Mouse (Mus musculus) MEL (cell line): ENCODE data around the gene Snx29. TPM values are rescaled to one million over a fixed set of nuclear protein-coding genes. Genes with fewer than 3 reads are reported as not detected.

ENCODE experiments used
- DNase-seq: peaks from one replicate; pipeline ENCODE4 v3.0.0; 2011; ENCODE audit warnings: low read depth, low spot score
- H3K27ac ChIP-seq: 2 replicates; pipeline ENCODE4 v1.5.1; 2012; ENCODE audit warnings: low read depth, mild to moderate bottlenecking, control low read depth, low read length, moderate library complexity; ENCODE audit not compliant: control insufficient read depth
- H3K27me3 ChIP-seq, 2 experiments: fragments of 150-350 bp in 1 of 2; sonication (generic) in 1 of 2; 2 replicates each; pipeline ENCODE4 v1.6.1; 2012; ENCODE audit warnings: low read length in 2 of 2, mild to moderate bottlenecking in 2 of 2, improper control_type of control experiment in 1 of 2, moderate library complexity in 1 of 2; ENCODE audit not compliant: insufficient read depth in 2 of 2, control insufficient read depth in 1 of 2
- H3K36me3 ChIP-seq, 2 experiments: 2 replicates each; pipeline ENCODE4 v1.6.1; 2012 to 2014; ENCODE audit warnings: low read length in 2 of 2, improper control_type of control experiment in 1 of 2, inconsistent platforms in 1 of 2, mild to moderate bottlenecking in 1 of 2; ENCODE audit not compliant: insufficient read depth in 2 of 2, control insufficient read depth in 1 of 2
- H3K4me1 ChIP-seq, 2 experiments: fragments of 150-350 bp in 1 of 2; sonication (generic) in 1 of 2; 2 replicates each; pipeline ENCODE4 v1.6.1; 2012; ENCODE audit warnings: low read length in 2 of 2, improper control_type of control experiment in 1 of 2, mild to moderate bottlenecking in 1 of 2; ENCODE audit not compliant: insufficient read depth in 2 of 2, control insufficient read depth in 1 of 2
- H3K4me3 ChIP-seq, 2 experiments: fragments of 150-350 bp in 1 of 2; sonication (generic) in 1 of 2; 2 replicates each; pipeline ENCODE4 v1.5.1; 2012; ENCODE audit warnings: low read depth in 2 of 2, low read length in 2 of 2, mild to moderate bottlenecking in 2 of 2, moderate library complexity in 2 of 2, control low read depth in 1 of 2, improper control_type of control experiment in 1 of 2; ENCODE audit not compliant: control insufficient read depth in 1 of 2, insufficient read depth in 1 of 2
- H3K79me2 ChIP-seq: 2 replicates; pipeline ENCODE4 v1.6.1; 2012; ENCODE audit warnings: mild to moderate bottlenecking, low read length, moderate library complexity; ENCODE audit not compliant: control insufficient read depth, poor library complexity, insufficient read depth
- H3K9ac ChIP-seq: 2 replicates; pipeline ENCODE4 v1.6.1; 2012; ENCODE audit warnings: low read depth, mild to moderate bottlenecking, control low read depth, low read length, moderate library complexity; ENCODE audit not compliant: control insufficient read depth, poor library complexity, severe bottlenecking
- H3K9me3 ChIP-seq: fragments of 150-350 bp; sonication (generic); replicated peaks from 2 replicates; pipeline ENCODE4 v1.6.1; 2012; ENCODE audit warnings: mild to moderate bottlenecking, low read length, improper control_type of control experiment, moderate library complexity; ENCODE audit not compliant: insufficient read depth
- BHLHE40 ChIP-seq: IDR thresholded peaks from 2 replicates; pipeline ENCODE4 v1.6.1; 2012; ENCODE audit warnings: low read depth, mild to moderate bottlenecking, inconsistent platforms, low read length, improper control_type of control experiment, borderline replicate concordance
- CHD2 ChIP-seq: IDR thresholded peaks from 2 replicates; pipeline ENCODE4 v1.6.1; 2011; ENCODE audit warnings: low read length, improper control_type of control experiment
- CTCF ChIP-seq, 3 experiments: IDR thresholded peaks in 2 of 3; conservative IDR thresholded peaks in 1 of 3; 2 replicates each; pipeline ENCODE4 v1.5.1; 2011 to 2012; ENCODE audit warnings: low read length in 3 of 3, low read depth in 2 of 3, mild to moderate bottlenecking in 2 of 3, improper control_type of control experiment in 1 of 3, inconsistent platforms in 1 of 3, mixed read lengths in 1 of 3, moderate library complexity in 1 of 3; ENCODE audit not compliant: control insufficient read depth in 1 of 3, insufficient read depth in 1 of 3, poor library complexity in 1 of 3, severe bottlenecking in 1 of 3
- E2F4 ChIP-seq: IDR thresholded peaks from 2 replicates; pipeline ENCODE4 v1.6.1; 2011; ENCODE audit warnings: low read depth, low read length, improper control_type of control experiment, borderline replicate concordance
- ELF1 ChIP-seq: IDR thresholded peaks from 2 replicates; pipeline ENCODE4 v1.6.1; 2014; ENCODE audit warnings: low read depth, mild to moderate bottlenecking, inconsistent platforms, low read length, improper control_type of control experiment, moderate library complexity
- ETS1 ChIP-seq: IDR thresholded peaks from 2 replicates; pipeline ENCODE4 v1.6.1; 2012; ENCODE audit warnings: low read depth, mild to moderate bottlenecking, inconsistent platforms, low read length, improper control_type of control experiment, moderate library complexity
- GABPA ChIP-seq: IDR thresholded peaks from 2 replicates; pipeline ENCODE4 v1.6.1; 2012; ENCODE audit warnings: low read depth, mild to moderate bottlenecking, inconsistent platforms, low read length, improper control_type of control experiment, moderate library complexity
- GATA1 ChIP-seq: IDR thresholded peaks from 2 replicates; pipeline ENCODE4 v1.6.1; 2011; ENCODE audit warnings: low read depth, low read length, improper control_type of control experiment
- HCFC1 ChIP-seq: IDR thresholded peaks from 2 replicates; pipeline ENCODE4 v1.6.1; 2012; ENCODE audit warnings: low read depth, mild to moderate bottlenecking, inconsistent platforms, low read length, improper control_type of control experiment, moderate library complexity
- JUND ChIP-seq: IDR thresholded peaks from 2 replicates; pipeline ENCODE4 v1.6.1; 2011; ENCODE audit warnings: low read depth, mild to moderate bottlenecking, improper control_type of control experiment, low read length
- KAT2A ChIP-seq: conservative IDR thresholded peaks from 2 replicates; pipeline ENCODE4 v1.6.1; 2012; ENCODE audit warnings: low read depth, low read length, improper control_type of control experiment, inconsistent platforms
- MEF2A ChIP-seq: IDR thresholded peaks from 2 replicates; pipeline ENCODE4 v1.6.1; 2014; ENCODE audit warnings: low read depth, mild to moderate bottlenecking, inconsistent platforms, low read length, improper control_type of control experiment; ENCODE audit not compliant: poor library complexity, insufficient replicate concordance, severe bottlenecking; ENCODE audit errors: extremely low read depth
- MXI1 ChIP-seq: IDR thresholded peaks from 2 replicates; pipeline ENCODE4 v1.6.1; 2011; ENCODE audit warnings: mild to moderate bottlenecking, low read depth, low read length, improper control_type of control experiment
- MYB ChIP-seq: IDR thresholded peaks from 2 replicates; pipeline ENCODE4 v1.6.1; 2011; ENCODE audit warnings: mild to moderate bottlenecking, low read depth, low read length, improper control_type of control experiment
- MYC ChIP-seq: IDR thresholded peaks from 2 replicates; pipeline ENCODE4 v1.6.1; 2011; ENCODE audit warnings: low read depth, mild to moderate bottlenecking, low read length, improper control_type of control experiment, moderate library complexity
- NELFE ChIP-seq: IDR thresholded peaks from 2 replicates; pipeline ENCODE4 v1.6.1; 2011; ENCODE audit warnings: low read depth, low read length, improper control_type of control experiment
- NRF1 ChIP-seq: IDR thresholded peaks from 2 replicates; pipeline ENCODE4 v1.6.1; 2014; ENCODE audit warnings: low read depth, mild to moderate bottlenecking, inconsistent platforms, low read length, improper control_type of control experiment, moderate library complexity; ENCODE audit not compliant: poor library complexity, insufficient read depth, severe bottlenecking
- POLR2A ChIP-seq, 2 experiments: IDR thresholded peaks; 2 replicates each; pipeline ENCODE4 v1.6.1; 2011 to 2012; ENCODE audit warnings: low read length in 2 of 2, mild to moderate bottlenecking in 2 of 2, control low read depth in 1 of 2, improper control_type of control experiment in 1 of 2, low read depth in 1 of 2, moderate library complexity in 1 of 2; ENCODE audit not compliant: control insufficient read depth in 1 of 2, insufficient read depth in 1 of 2, poor library complexity in 1 of 2
- POLR2AphosphoS2 ChIP-seq: IDR thresholded peaks from 2 replicates; pipeline ENCODE4 v1.6.1; 2011; ENCODE audit warnings: low read length, improper control_type of control experiment
- POLR2AphosphoS5 ChIP-seq: IDR thresholded peaks from 2 replicates; pipeline ENCODE4 v1.6.1; 2012; ENCODE audit warnings: low read depth, borderline replicate concordance, mild to moderate bottlenecking, inconsistent platforms, low read length, moderate library complexity, mixed read lengths
- RAD21 ChIP-seq: IDR thresholded peaks from 2 replicates; pipeline ENCODE4 v1.6.1; 2011; ENCODE audit warnings: mild to moderate bottlenecking, low read depth, low read length, improper control_type of control experiment
- RCOR1 ChIP-seq: IDR thresholded peaks from 2 replicates; pipeline ENCODE4 v1.6.1; 2012; ENCODE audit warnings: low read depth, mild to moderate bottlenecking, inconsistent platforms, low read length, improper control_type of control experiment
- SIN3A ChIP-seq: IDR thresholded peaks from 2 replicates; pipeline ENCODE4 v1.6.1; 2012; ENCODE audit warnings: low read length, improper control_type of control experiment, inconsistent platforms
- TAL1 ChIP-seq: IDR thresholded peaks from 2 replicates; pipeline ENCODE4 v1.6.1; 2012; ENCODE audit warnings: mild to moderate bottlenecking, inconsistent platforms, low read length, moderate library complexity, mixed read lengths
- TBP ChIP-seq: IDR thresholded peaks from 2 replicates; pipeline ENCODE4 v1.8.0; 2011; ENCODE audit warnings: low read depth, low read length, improper control_type of control experiment
- UBTF ChIP-seq: IDR thresholded peaks from 2 replicates; pipeline ENCODE4 v1.6.1; 2012; ENCODE audit warnings: low read depth, mild to moderate bottlenecking, inconsistent platforms, low read length, improper control_type of control experiment, moderate library complexity, borderline replicate concordance; ENCODE audit not compliant: insufficient read depth
- USF1 ChIP-seq: IDR thresholded peaks from 2 replicates; pipeline ENCODE4 v1.6.1; 2014; ENCODE audit warnings: low read depth, mild to moderate bottlenecking, inconsistent platforms, low read length, improper control_type of control experiment, moderate library complexity
- ZKSCAN1 ChIP-seq: IDR thresholded peaks from 2 replicates; pipeline ENCODE4 v1.6.1; 2012; ENCODE audit warnings: low read depth, mild to moderate bottlenecking, inconsistent platforms, low read length, improper control_type of control experiment, moderate library complexity
- ZMIZ1 ChIP-seq: IDR thresholded peaks from 2 replicates; pipeline ENCODE4 v1.6.1; 2012; ENCODE audit warnings: low read depth, mild to moderate bottlenecking, inconsistent platforms, low read length, improper control_type of control experiment, moderate library complexity
- polyA plus RNA-seq, 2 experiments: library from polyadenylated mRNA; stranded (reverse) in 1 of 2; unstranded in 1 of 2; fragments of >175 nt in 1 of 2; fragments of >200 nt in 1 of 2; gene quantifications; 2 replicates each; pipeline versions ENCODE4 v1.2.1 to v1.2.4; 2012; ENCODE audit warnings: low replicate concordance in 2 of 2, low read depth in 1 of 2; ENCODE audit not compliant: insufficient read length in 2 of 2, insufficient read depth in 1 of 2, missing spikeins in 1 of 2
- total RNA-seq: library from RNA; depleted of rRNA; stranded (reverse); fragments of 300-350 nt; gene quantifications from 2 replicates; pipeline ENCODE4 v1.2.3, GENCODE M21; 2012

Snx29 gene
- total and polyA plus RNA-seq, 3 experiments, result 0.72 to 0.73 TPM; not detected in 1

GRCm38 (mm10) chr16:11496721-11497120 is 174.0 kb downstream of the Snx29 start:
- no peak overlapping the region for H3K4me3 ChIP-seq
- no peaks in the 10 kb centered on the region for H3K36me3 ChIP-seq
- H3K9ac ChIP-seq, result no peak overlapping the region
- H3K79me2 ChIP-seq, result no peaks in the 10 kb centered on the region
- no peaks in the 10 kb centered on the region for H3K9me3 ChIP-seq
- no peaks in the 10 kb centered on the region for H3K4me1 ChIP-seq
- DNase-seq, result no peak
- TF ChIP-seq ETS1 (no peak), POLR2AphosphoS5 (no peak), GATA1 (no peak), GABPA (no peak), MYC (no peak), ZMIZ1 (no peak), ZKSCAN1 (no peak), BHLHE40 (no peak), RCOR1 (no peak), NRF1 (no peak), HCFC1 (no peak), ELF1 (no peak), JUND (no peak), KAT2A (no peak), TBP (no peak), CHD2 (no peak), SIN3A (no peak)
- no peaks in the 10 kb centered on the region for H3K27me3 ChIP-seq
- no peak overlapping the region for H3K27ac ChIP-seq

- Histone ChIP-seq H3K27ac (no peak overlapping the region), H3K9ac (no peak overlapping the region), H3K4me1 (no peaks in the 10 kb centered on the region), H3K79me2 (no peaks in the 10 kb centered on the region), H3K4me3 (no peak overlapping the region), H3K27me3 (no peaks in the 10 kb centered on the region), H3K9me3 (no peaks in the 10 kb centered on the region), H3K36me3 (no peaks in the 10 kb centered on the region)
- DNase-seq, result no peak
- TF ChIP-seq CHD2 (no peak), MEF2A (no peak), CTCF (IDR thresholded peaks at IDR 0.05 in 2 of 3, conservative IDR thresholded peaks at IDR 0.05 in 1 of 3; ENCODE audit: control insufficient read depth in 1 of 3, insufficient read depth in 1 of 3, low read depth in 2 of 3, low read length in 3 of 3, poor library complexity in 1 of 3, severe bottlenecking in 1 of 3) (no peak), POLR2AphosphoS2 (no peak), ETS1 (no peak), POLR2AphosphoS5 (no peak), E2F4 (no peak), RAD21 (no peak), MYB (no peak), ZKSCAN1 (no peak), MXI1 (no peak), BHLHE40 (no peak), GABPA (no peak), TAL1 (no peak), POLR2A (IDR thresholded peaks at IDR 0.05; ENCODE audit: control insufficient read depth in 1 of 2, insufficient read depth in 1 of 2, low read depth in 1 of 2, low read length in 2 of 2, poor library complexity in 1 of 2) (no peak), USF1 (no peak), NELFE (no peak), NRF1 (no peak), HCFC1 (no peak), UBTF (no peak)
- TF ChIP-seq, all 39 proteins: peak for 0
These were observed 177.4 kb downstream of the Snx29 start for GRCm38 (mm10) chr16:11500061-11500460.
